Comparison of ENCODE assay signal across 10 mouse cellular contexts in the genomic region with DNA sequence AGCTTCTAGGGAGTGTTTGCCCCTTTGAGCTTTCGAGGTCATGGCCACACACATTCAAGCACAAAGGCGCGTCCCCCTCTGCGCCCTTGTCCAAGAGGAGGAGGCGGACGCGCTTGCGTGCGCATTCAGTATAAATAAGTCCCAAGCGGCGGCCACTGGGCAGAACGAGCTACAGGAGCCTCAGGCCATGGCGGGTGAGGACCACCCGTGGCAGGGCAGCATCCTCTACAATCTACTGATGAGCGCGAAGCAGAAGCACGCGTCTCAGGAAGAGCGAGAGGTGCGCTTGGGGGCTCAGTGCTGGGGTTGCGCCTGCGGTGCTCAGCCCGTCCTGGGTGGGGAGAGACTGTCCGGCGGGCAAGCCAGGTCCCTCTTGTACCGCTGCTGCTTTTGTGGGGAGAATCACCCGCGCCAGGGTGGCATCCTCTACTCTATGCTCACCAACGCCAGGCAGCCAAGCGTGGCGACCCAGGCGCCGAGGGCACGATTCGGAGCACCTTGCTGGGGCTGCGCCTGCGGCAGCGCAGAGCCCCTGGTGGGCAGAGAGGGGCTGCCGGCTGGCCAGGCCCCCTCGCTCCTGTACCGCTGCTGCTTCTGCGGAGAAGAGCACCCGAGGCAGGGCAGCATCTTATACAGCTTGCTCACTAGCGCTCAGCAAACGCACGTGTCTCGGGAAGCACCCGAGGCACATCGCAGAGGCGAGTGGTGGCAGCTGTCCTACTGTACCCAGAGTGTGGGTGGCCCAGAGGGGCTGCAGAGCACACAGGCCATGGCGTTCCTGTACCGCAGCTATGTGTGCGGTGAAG. TPM values are rescaled to one million over a fixed set of nuclear protein-coding genes. Genes with fewer than 3 reads are reported as not detected.
DNase-seq lines count a peak whose midpoint lies in the region; ATAC-seq lines count a peak whose summit lies in the region.
"Had no signal": no experiment of that assay in that cellular context is flagged by ENCODE, and none has a peak within 500 bp of the region (broad histone marks: within the 10 kb centered on the region; RNA-seq: fewer than 3 reads in every experiment).

A gene (plus strand): TSS at position 151 of the 806 bp plus-strand sequence.

- WGBS in heart, embryonic 15.5 days: 14% methylated on average over 53 of the region's 53 CpGs
- WGBS in forebrain, embryonic 14.5 days: 27% methylated on average over 53 of the region's 53 CpGs
- 20% methylated on average over 44 of the region's 53 CpGs for whole genome bisulfite sequencing in midbrain, embryonic 11.5 days

- no peaks in the 10 kb centered on the region for H3K9me3 ChIP-seq in heart, embryonic 15.5 days (replicated peaks)
- no peaks in the 10 kb centered on the region for H3K9me3 ChIP-seq in forebrain, embryonic 14.5 days (replicated peaks; ENCODE audit: control insufficient read depth, low read length)
- no peaks in the 10 kb centered on the region for H3K9me3 ChIP-seq in midbrain, embryonic 11.5 days (ENCODE audit: control insufficient read depth, low read length)

- H3K27ac ChIP-seq in heart, embryonic 15.5 days: no peak within 1 kb of the TSS
- no peak within 1 kb of the TSS for H3K27ac ChIP-seq in forebrain, embryonic 14.5 days (ENCODE audit: low read depth, low read length)
- no peak within 1 kb of the TSS for H3K27ac ChIP-seq in midbrain, embryonic 11.5 days (ENCODE audit: low read depth, low read length)

- peaks cover 20% of the 10 kb centered on the region for H3K27me3 ChIP-seq in heart, embryonic 15.5 days
- H3K27me3 ChIP-seq in forebrain, embryonic 14.5 days (replicated peaks; ENCODE audit: control insufficient read depth, insufficient read depth, low read length): peaks cover 13% of the 10 kb centered on the region; the same call in 1 of the 2 replicates
- H3K27me3 ChIP-seq in midbrain, embryonic 11.5 days (ENCODE audit: control insufficient read depth, insufficient read depth, low read length): peaks cover 3% of the 10 kb centered on the region; the same call in 1 of the 2 replicates

- peak within 1 kb of the TSS; percentile 35 for H3K4me3 ChIP-seq in heart, embryonic 15.5 days
- peak within 1 kb of the TSS; percentile 31 for H3K4me3 ChIP-seq in forebrain, embryonic 14.5 days (ENCODE audit: low read depth, low read length)
- H3K4me3 ChIP-seq in midbrain, embryonic 11.5 days (ENCODE audit: low read depth, low read length): peak within 1 kb of the TSS; percentile 36

- H3K36me3 ChIP-seq in heart, embryonic 15.5 days: no peaks in the 10 kb centered on the region
- no peaks in the 10 kb centered on the region for H3K36me3 ChIP-seq in forebrain, embryonic 14.5 days (ENCODE audit: control insufficient read depth, insufficient read depth, low read length)
- H3K36me3 ChIP-seq in midbrain, embryonic 11.5 days (ENCODE audit: control insufficient read depth, insufficient read depth, low read length): no peaks in the 10 kb centered on the region

- no peak for ATAC-seq in heart, embryonic 15.5 days (replicated peaks; ENCODE audit: insufficient number of reproducible peaks, insufficient read depth, low FRiP score, low read depth)
- ATAC-seq in forebrain, embryonic 14.5 days: peak; percentile 77
- peak; percentile 85 for ATAC-seq in midbrain, embryonic 11.5 days (ENCODE audit: low FRiP score)

- no peak for DNase-seq in heart, postnatal 25 days (ENCODE audit: low spot score)
- DNase-seq in adrenal gland, adult 2 months: peak; percentile 54
- peak; percentile 4 for DNase-seq in forebrain, embryonic 14.5 days (ENCODE audit: low spot score)
- peak; percentile 89 for DNase-seq in midbrain, embryonic 11.5 days (ENCODE audit: low spot score, missing footprints)
- DNase-seq in spleen, adult 12 weeks (ENCODE audit: low spot score): no peak
- no peak for DNase-seq in gastrocnemius, postnatal 4 days (ENCODE audit: low spot score in 2 of 2)
- DNase-seq in thymus, postnatal 4 days: no peak

- peak within 1 kb of the TSS; percentile 63 for H3K4me2 ChIP-seq in heart, embryonic 15.5 days
- peak within 1 kb of the TSS; percentile 69 for H3K4me2 ChIP-seq in forebrain, embryonic 14.5 days (ENCODE audit: low read length)
- peak within 1 kb of the TSS; percentile 66 for H3K4me2 ChIP-seq in midbrain, embryonic 11.5 days

- intact Hi-C loops in heart, postnatal 25 days (cut with DNase I): no loop called here

- H3K9ac ChIP-seq in heart, embryonic 15.5 days: no peak within 1 kb of the TSS
- 0 out of 2 replicates have a peak within 1 kb of the TSS, but pooled peaks have one; percentile 32 for H3K9ac ChIP-seq in forebrain, embryonic 14.5 days (ENCODE audit: low read length)
- peak within 1 kb of the TSS; percentile 24; the same call in 1 of the 2 replicates for H3K9ac ChIP-seq in midbrain, embryonic 11.5 days (ENCODE audit: low read length)

- H3K4me1 ChIP-seq in heart, embryonic 15.5 days (replicated peaks): peaks cover 2% of the 10 kb centered on the region; the same call in 1 of the 2 replicates
- H3K4me1 ChIP-seq in forebrain, embryonic 14.5 days (ENCODE audit: control insufficient read depth, insufficient read depth, low read length): no peaks in the 10 kb centered on the region
- H3K4me1 ChIP-seq in midbrain, embryonic 11.5 days (ENCODE audit: control insufficient read depth, insufficient read depth, low read length): 0 out of 2 replicates have a peak, but pooled peaks cover 2% of the 10 kb centered on the region

RNA-seq across cellular contexts. Expression of the gene that starts here (rescaled TPM):
- polyA plus RNA-seq in heart, embryonic 15.5 days (2015; fragmentation: Nextera tagmentation; extraction: Ambion mirVana): 0.10 TPM in 1 of 2 replicates, not detected in the other
- total RNA-seq in heart, postnatal 25 days (2021): not detected
- total RNA-seq in adrenal gland, adult 2 months (2021): 10 to 100 TPM in 1 of 2 experiments, 1 to 10 TPM in 1; 7.8 to 13.3 TPM
- 67.2 and 81.0 TPM in 2 replicates for polyA plus RNA-seq in adrenal gland, adult 2 months (2012; rRNA removed)
- 1.2 and 1.3 TPM in 2 replicates for polyA plus RNA-seq in forebrain, embryonic 14.5 days (2014; fragmentation: Nextera tagmentation; extraction: Ambion mirVana)
- polyA plus RNA-seq in midbrain, embryonic 11.5 days (2014; fragmentation: Nextera tagmentation; extraction: Ambion mirVana): 1.1 and 1.6 TPM in 2 replicates
- not detected for total RNA-seq in gastrocnemius, postnatal 4 days (2021)
- total RNA-seq: hematopoietic stem cell, adult 5-6 weeks; MEL had no signal

Comparison
In these comparisons a context has a peak if more than half of its experiments do, and no peak if none do; other contexts are left out.
1. RNA of the gene that starts here (total RNA-seq): 7.8 to 13.3 TPM in adrenal gland, adult 2 months; not detected in heart, postnatal 25 days and not detected in gastrocnemius, postnatal 4 days; every median in the first group is over 4 times any median in the second.
2. RNA of the gene that starts here (polyA plus RNA-seq): 67.2 to 81.0 TPM in adrenal gland, adult 2 months; 1.1 to 1.6 TPM in midbrain, embryonic 11.5 days, 1.2 to 1.3 TPM in forebrain, embryonic 14.5 days and 0.10 TPM in heart, embryonic 15.5 days; every median in the first group is over 10 times any median in the second.
3. DNase-seq: peak in adrenal gland, adult 2 months (single experiment), forebrain, embryonic 14.5 days (single experiment) and midbrain, embryonic 11.5 days (single experiment); none in heart, postnatal 25 days (single experiment), spleen, adult 12 weeks (single experiment), gastrocnemius, postnatal 4 days (0 of 2) and thymus, postnatal 4 days (single experiment).
4. Peak in every context shown above with its lines, with median percentiles within 50 percentile points of each other: H3K4me2 ChIP-seq and H3K4me3 ChIP-seq.